Mouse (Mus musculus): ENCODE results near the gene Esr2. TPM values are rescaled to one million over a fixed set of nuclear protein-coding genes. Genes with fewer than 3 reads are reported as not detected.
A peak's percentile ranks its signal among the peaks of the same experiment; 100 is the strongest.
"Not testable (repeated sequence)": the region's sequence is repeated elsewhere in the genome, so short reads cannot be mapped to it uniquely, and the experiment has no call there.

Esr2 gene
- total RNA-seq (2021) = under 1 TPM; 0.07 to 0.09 TPM
- long read RNA-seq, experiment 1 = 0 reads
- long read RNA-seq, experiment 2, partial matches to known transcripts = 0 of 1 reads
- long read RNA-seq, experiment 2, other reads (novel, unspliced or antisense) = 0 of 1 reads

- no peak for DNase-seq
Observed at GRCm38 (mm10) chr12:76177000-76177863, at the start of gene Esr2. Gene Esr2 (minus strand): TSS chr12:76177259.

GRCm38 (mm10) chr12:76222104-76222503, 45.0 kb upstream of the Esr2 start:
- DNase-seq = not testable (repeated sequence)

- DNase-seq = no peak
Observed at GRCm38 (mm10) chr12:76216716-76217115, 39.7 kb upstream of the Esr2 start.

GRCm38 (mm10) chr12:76215121-76215520, 38.1 kb upstream of the Esr2 start:
- no peak for DNase-seq

- no peak for DNase-seq
Observed at GRCm38 (mm10) chr12:76209429-76209974, 32.4 kb upstream of the Esr2 start.

GRCm38 (mm10) chr12:76200326-76200725, 23.3 kb upstream of the Esr2 start:
- DNase-seq = no peak

GRCm38 (mm10) chr12:76197071-76197470, 20.0 kb upstream of the Esr2 start:
- DNase-seq = no peak

GRCm38 (mm10) chr12:76196709-76197054, 19.6 kb upstream of the Esr2 start:
- DNase-seq = peak; percentile 55

- DNase-seq = peak; percentile 75
Observed at GRCm38 (mm10) chr12:76195912-76196708, 19.1 kb upstream of the Esr2 start.

- no peak for DNase-seq
Observed at GRCm38 (mm10) chr12:76194526-76194925, 17.5 kb upstream of the Esr2 start.

GRCm38 (mm10) chr12:76190940-76191339, 13.9 kb upstream of the Esr2 start:
- DNase-seq = no peak

GRCm38 (mm10) chr12:76187849-76188248, 10.8 kb upstream of the Esr2 start:
- DNase-seq = no peak

GRCm38 (mm10) chr12:76186473-76186872, 9.4 kb upstream of the Esr2 start:
- no peak for DNase-seq

- DNase-seq = no peak
Observed at GRCm38 (mm10) chr12:76185167-76185816, 8.2 kb upstream of the Esr2 start.

- DNase-seq = no peak
Observed at GRCm38 (mm10) chr12:76184271-76184670, 7.2 kb upstream of the Esr2 start.

- no peak for DNase-seq
Observed at GRCm38 (mm10) chr12:76182831-76183230, 5.8 kb upstream of the Esr2 start.

GRCm38 (mm10) chr12:76181471-76181870, 4.4 kb upstream of the Esr2 start:
- no peak for DNase-seq

- DNase-seq = no peak
Observed at GRCm38 (mm10) chr12:76180442-76180841, 3.4 kb upstream of the Esr2 start.

- no peak for DNase-seq
Observed at GRCm38 (mm10) chr12:76179527-76179926, 2.5 kb upstream of the Esr2 start.

- DNase-seq = no peak
Observed at GRCm38 (mm10) chr12:76179051-76179450, 2.0 kb upstream of the Esr2 start.

- DNase-seq = peak; percentile 78
Observed at GRCm38 (mm10) chr12:76177864-76178518, 932 bp upstream of the Esr2 start.

GRCm38 (mm10) chr12:76165641-76166040, 11.4 kb downstream of the Esr2 start:
- no peak for DNase-seq

Measured in gastrocnemius, postnatal 10 days (tissue).